Mouse (Mus musculus) heart, embryonic 14.5 days (tissue): Measurements from ENCODE around the gene Ralbp1. TPM values are rescaled to one million over a fixed set of nuclear protein-coding genes. Genes with fewer than 3 reads are reported as not detected.

ENCODE experiments used
- ATAC-seq: fragments of 200-750 bp; cut with Nextera tagmentation; 2 replicates; pipeline ENCODE4 v1.8.0; 2017; ENCODE audit warnings: low read depth, moderate TSS enrichment; ENCODE audit not compliant: insufficient number of reproducible peaks, insufficient read depth, low FRiP score
- H3K27ac ChIP-seq, 2 experiments: fragments of 200-500 bp in 1 of 2; fragments of 300-500 bp in 1 of 2; sonication (generic) in 1 of 2; replicated peaks in 1 of 2; 2 replicates each; pipeline ENCODE4 v1.5.1; 2012 to 2014; ENCODE audit warnings: low read depth in 2 of 2, low read length in 2 of 2, control low read depth in 1 of 2, mild to moderate bottlenecking in 1 of 2, mixed read lengths in 1 of 2; ENCODE audit not compliant: control insufficient read depth in 1 of 2, insufficient read depth in 1 of 2
- H3K27me3 ChIP-seq: fragments of 300-500 bp; sonication (generic); 2 replicates; pipeline ENCODE4 v1.6.1; 2014; ENCODE audit warnings: mild to moderate bottlenecking, low read length, control low read depth; ENCODE audit not compliant: control insufficient read depth, insufficient read depth
- H3K36me3 ChIP-seq: fragments of 300-500 bp; sonication (generic); 2 replicates; pipeline ENCODE4 v1.6.1; 2014; ENCODE audit warnings: mild to moderate bottlenecking, control low read depth, low read length, mixed read lengths; ENCODE audit not compliant: control insufficient read depth, insufficient read depth
- H3K4me1 ChIP-seq, 2 experiments: fragments of 200-500 bp in 1 of 2; fragments of 300-500 bp in 1 of 2; sonication (generic) in 1 of 2; 2 replicates each; pipeline ENCODE4 v1.6.1; 2012 to 2014; ENCODE audit warnings: low read length in 2 of 2, control low read depth in 1 of 2, mixed read lengths in 1 of 2; ENCODE audit not compliant: control insufficient read depth in 2 of 2, insufficient read depth in 2 of 2
- H3K4me2 ChIP-seq: fragments of 300-500 bp; sonication (generic); 2 replicates; pipeline ENCODE4 v1.6.1; 2014; ENCODE audit warnings: mild to moderate bottlenecking, low read length
- H3K4me3 ChIP-seq, 2 experiments: fragments of 200-500 bp in 1 of 2; fragments of 300-500 bp in 1 of 2; sonication (generic) in 1 of 2; 2 replicates each; pipeline ENCODE4 v1.5.1; 2012 to 2014; ENCODE audit warnings: low read length in 2 of 2, mild to moderate bottlenecking in 2 of 2, control low read depth in 1 of 2, low read depth in 1 of 2, moderate library complexity in 1 of 2; ENCODE audit not compliant: control insufficient read depth in 1 of 2, insufficient read depth in 1 of 2
- H3K9ac ChIP-seq: fragments of 300-500 bp; sonication (generic); 2 replicates; pipeline ENCODE4 v1.6.1; 2014; ENCODE audit warnings: mild to moderate bottlenecking, low read length
- H3K9me3 ChIP-seq: fragments of 300-500 bp; sonication (generic); 2 replicates; pipeline ENCODE4 v1.6.1; 2016; ENCODE audit warnings: low read length, control low read depth; ENCODE audit not compliant: control insufficient read depth
- WGBS: fragments of 180-500 bp; shearing (Covaris S2); extraction: QIAGEN DNeasy Blood & Tissue Kit; methylation state at CpG from one replicate; pipeline ENCODE4 v1.1.7; 2014; 5-methylcytosine and 5-hydroxymethylcytosine counted together
- polyA plus RNA-seq: library from polyadenylated mRNA; unstranded; fragments of >200 nt; fragmentation: Nextera tagmentation; extraction: Ambion mirVana; gene quantifications from 2 replicates; pipeline ENCODE4 v1.2.1, GENCODE M21; 2014

The Ralbp1 gene
- polyA plus RNA-seq, 1 experiment from 2014 or later, result 49.4 TPM

GRCm38 (mm10) chr17:65799353-65799752, 86.2 kb downstream of the Ralbp1 start:
- H3K27ac ChIP-seq, result no peak overlapping the region
- ATAC-seq, result no peak

GRCm38 (mm10) chr17:65798446-65798845, 87.2 kb downstream of the Ralbp1 start:
- peaks cover 3 to 7% of the 10 kb centered on the region in 2 experiments; a peak in 3 of 4 replicates for H3K4me1 ChIP-seq
- no peak for ATAC-seq
- H3K4me3 ChIP-seq, result no peak overlapping the region
- H3K4me2 ChIP-seq, result no peak overlapping the region
- WGBS, result 53% methylated on average over 4 of the region's 4 CpGs
- no peak overlapping the region for H3K9ac ChIP-seq
- no peaks in the 10 kb centered on the region for H3K27me3 ChIP-seq
- peaks cover 9% of the 10 kb centered on the region; the same call in 1 of the 2 replicates for H3K36me3 ChIP-seq
- no peaks in the 10 kb centered on the region for H3K9me3 ChIP-seq
- H3K27ac ChIP-seq, result no peak overlapping the region

More at GRCm38 (mm10) chr17:65799353-65799752, 86.2 kb downstream of the Ralbp1 start:
- Histone ChIP-seq H3K36me3 (peaks cover 15% of the 10 kb centered on the region; the same call in 1 of the 2 replicates), H3K4me2 (no peak overlapping the region), H3K27me3 (no peaks in the 10 kb centered on the region), H3K9ac (no peak overlapping the region), H3K4me1 (peaks cover 3 to 7% of the 10 kb centered on the region in 2 experiments; a peak in 3 of 4 replicates), H3K4me3 (no peak overlapping the region), H3K9me3 (no peaks in the 10 kb centered on the region)
- 42% methylated on average over 1 of the region's 1 CpGs for WGBS

Other genes starting within 250 kb of the Ralbp1 start
- gene Txndc2, start 243.6 kb downstream of the Ralbp1 start, polyA plus RNA-seq, result not detected in 2 replicates
- gene Rab31, start 113.0 kb downstream of the Ralbp1 start, polyA plus RNA-seq, result 31.0 and 31.8 TPM in 2 replicates
- 29.0 and 34.8 TPM in 2 replicates for gene Ppp4r1, start 103.2 kb downstream of the Ralbp1 start, polyA plus RNA-seq
- gene Twsg1, start 65.4 kb upstream of the Ralbp1 start, polyA plus RNA-seq, result 119 and 121 TPM in 2 replicates
- 18.4 and 22.0 TPM in 2 replicates for gene Ankrd12, start 191.3 kb upstream of the Ralbp1 start, polyA plus RNA-seq
- gene Ndufv2, start 215.8 kb upstream of the Ralbp1 start, polyA plus RNA-seq, result 713 and 726 TPM in 2 replicates
- gene Washc1, start 225.7 kb upstream of the Ralbp1 start, polyA plus RNA-seq, result 25.6 and 28.4 TPM in 2 replicates
- gene Ddx11, start 237.7 kb upstream of the Ralbp1 start, polyA plus RNA-seq, result 8.7 and 11.1 TPM in 2 replicates